Mouse (Mus musculus) CH12.LX (cell line): Measurements from ENCODE around the gene Aff1. TPM values are rescaled to one million over a fixed set of nuclear protein-coding genes. Genes with fewer than 3 reads are reported as not detected.
A peak's percentile ranks its signal among the peaks of the same experiment; 100 is the strongest.

Experiments used
- DNase-seq: peaks from one replicate; pipeline ENCODE4 v3.0.0-alpha.2; 2013; ENCODE audit errors: extremely low read depth
- H3K27ac ChIP-seq: 2 replicates; pipeline ENCODE4 v1.5.1; 2012; ENCODE audit warnings: low read depth, mild to moderate bottlenecking, control low read depth, moderate library complexity; ENCODE audit not compliant: insufficient read depth
- H3K27me3 ChIP-seq: replicated peaks from 2 replicates; pipeline ENCODE3; 2012; ENCODE audit warnings: inconsistent platforms
- H3K36me3 ChIP-seq, 2 experiments: replicated peaks in 1 of 2; 2 replicates each; pipeline versions ENCODE3 to v1.6.1; 2012; ENCODE audit warnings: inconsistent platforms in 1 of 2, low read length in 1 of 2, mild to moderate bottlenecking in 1 of 2, mixed read lengths in 1 of 2, moderate library complexity in 1 of 2; ENCODE audit not compliant: control insufficient read depth in 1 of 2, insufficient read depth in 1 of 2
- H3K4me1 ChIP-seq, 2 experiments: 2 replicates each; pipeline ENCODE4 v1.6.1; 2012; ENCODE audit warnings: inconsistent platforms in 1 of 2, moderate library complexity in 1 of 2; ENCODE audit not compliant: insufficient read depth in 2 of 2, control insufficient read depth in 1 of 2
- H3K4me2 ChIP-seq: 2 replicates; pipeline ENCODE4 v1.6.1; 2012; ENCODE audit warnings: low read depth, mild to moderate bottlenecking, control low read depth; ENCODE audit not compliant: poor library complexity, insufficient read depth, severe bottlenecking
- H3K4me3 ChIP-seq, 3 experiments: fragments of 150-350 bp in 1 of 3; sonication (generic) in 1 of 3; replicated peaks in 1 of 3; 2 replicates each; pipeline versions ENCODE3 to v1.5.1; 2011 to 2012; ENCODE audit warnings: low read depth in 2 of 3, low read length in 2 of 3, mild to moderate bottlenecking in 2 of 3, moderate library complexity in 2 of 3, control low read depth in 1 of 3, improper control_type of control experiment in 1 of 3, inconsistent platforms in 1 of 3, mixed read lengths in 1 of 3; ENCODE audit not compliant: poor library complexity in 1 of 3
- H3K79me2 ChIP-seq: replicated peaks from 2 replicates; pipeline ENCODE4 v1.6.1; 2012; ENCODE audit warnings: mild to moderate bottlenecking, moderate library complexity; ENCODE audit not compliant: control insufficient read depth, poor library complexity, insufficient read depth, severe bottlenecking; ENCODE audit errors: extremely low read depth
- H3K9ac ChIP-seq: 2 replicates; pipeline ENCODE4 v1.6.1; 2012; ENCODE audit warnings: low read depth, mild to moderate bottlenecking, control low read depth, moderate library complexity; ENCODE audit not compliant: insufficient read depth
- H3K9me3 ChIP-seq: replicated peaks from 2 replicates; pipeline ENCODE3; 2012; ENCODE audit warnings: low read length, inconsistent platforms, mixed read lengths
- BHLHE40 ChIP-seq: IDR thresholded peaks from 2 replicates; pipeline ENCODE4 v1.6.1; 2011; ENCODE audit warnings: mild to moderate bottlenecking, low read depth, low read length, improper control_type of control experiment
- CHD1 ChIP-seq: IDR thresholded peaks from 2 replicates; pipeline ENCODE4 v1.6.1; 2012; ENCODE audit warnings: low read depth, low read length, improper control_type of control experiment, inconsistent platforms
- E2F4 ChIP-seq: IDR thresholded peaks from 2 replicates; pipeline ENCODE4 v1.6.1; 2011; ENCODE audit warnings: low read depth, low read length, improper control_type of control experiment; ENCODE audit not compliant: insufficient replicate concordance
- EP300 ChIP-seq: IDR thresholded peaks from 2 replicates; pipeline ENCODE4 v1.6.1; 2011; ENCODE audit warnings: low read length, improper control_type of control experiment
- GABPA ChIP-seq: IDR thresholded peaks from 2 replicates; pipeline ENCODE4 v1.6.1; 2012; ENCODE audit warnings: low read depth, low read length, improper control_type of control experiment, inconsistent platforms; ENCODE audit not compliant: insufficient replicate concordance
- JUN ChIP-seq: IDR thresholded peaks from 2 replicates; pipeline ENCODE4 v1.6.1; 2011; ENCODE audit warnings: low read depth, mild to moderate bottlenecking, low read length, improper control_type of control experiment, moderate library complexity; ENCODE audit not compliant: insufficient read depth
- JUND ChIP-seq: conservative IDR thresholded peaks from 2 replicates; pipeline ENCODE4 v1.6.1; 2011; ENCODE audit warnings: low read depth, low read length, improper control_type of control experiment
- MAFK ChIP-seq: IDR thresholded peaks from 2 replicates; pipeline ENCODE4 v1.6.1; 2011; ENCODE audit warnings: low read length, improper control_type of control experiment; ENCODE audit not compliant: insufficient replicate concordance
- MAX ChIP-seq: IDR thresholded peaks from 2 replicates; pipeline ENCODE4 v1.6.1; 2011; ENCODE audit warnings: low read length, improper control_type of control experiment
- MAZ ChIP-seq: IDR thresholded peaks from 2 replicates; pipeline ENCODE4 v1.6.1; 2012; ENCODE audit warnings: low read depth, mild to moderate bottlenecking, inconsistent platforms, low read length, improper control_type of control experiment, moderate library complexity
- MEF2A ChIP-seq: IDR thresholded peaks from 2 replicates; pipeline ENCODE4 v1.6.1; 2014; ENCODE audit warnings: low read depth, mild to moderate bottlenecking, inconsistent platforms, low read length, improper control_type of control experiment, borderline replicate concordance
- MXI1 ChIP-seq: IDR thresholded peaks from 2 replicates; pipeline ENCODE4 v1.6.1; 2011; ENCODE audit warnings: mild to moderate bottlenecking, low read depth, low read length, improper control_type of control experiment
- MYC ChIP-seq: IDR thresholded peaks from 2 replicates; pipeline ENCODE4 v1.6.1; 2011; ENCODE audit warnings: low read depth, mild to moderate bottlenecking, improper control_type of control experiment, low read length
- NELFE ChIP-seq: IDR thresholded peaks from 2 replicates; pipeline ENCODE4 v1.6.1; 2011; ENCODE audit warnings: low read depth, low read length, improper control_type of control experiment
- POLR2A ChIP-seq: IDR thresholded peaks from 2 replicates; pipeline ENCODE4 v1.6.1; 2011; ENCODE audit warnings: low read depth, mild to moderate bottlenecking, improper control_type of control experiment, low read length
- POLR2AphosphoS2 ChIP-seq: IDR thresholded peaks from 2 replicates; pipeline ENCODE4 v1.6.1; 2011; ENCODE audit warnings: low read depth, low read length, improper control_type of control experiment
- RCOR1 ChIP-seq: conservative IDR thresholded peaks from 2 replicates; pipeline ENCODE4 v1.6.1; 2012; ENCODE audit warnings: low read depth, mild to moderate bottlenecking, inconsistent platforms, low read length, improper control_type of control experiment
- SIN3A ChIP-seq: IDR thresholded peaks from 2 replicates; pipeline ENCODE4 v1.6.1; 2012; ENCODE audit warnings: low read length, improper control_type of control experiment, inconsistent platforms
- SMC3 ChIP-seq: IDR thresholded peaks from 2 replicates; pipeline ENCODE4 v1.6.1; 2011; ENCODE audit warnings: low read depth, low read length, improper control_type of control experiment
- TBP ChIP-seq: conservative IDR thresholded peaks from 2 replicates; pipeline ENCODE4 v1.6.1; 2011; ENCODE audit warnings: low read depth, low read length, improper control_type of control experiment
- TCF12 ChIP-seq: IDR thresholded peaks from 2 replicates; pipeline ENCODE4 v1.6.1; 2014; ENCODE audit warnings: low read depth, mild to moderate bottlenecking, inconsistent platforms, low read length, improper control_type of control experiment
- USF1 ChIP-seq: IDR thresholded peaks from 2 replicates; pipeline ENCODE4 v1.6.1; 2014; ENCODE audit warnings: low read depth, mild to moderate bottlenecking, inconsistent platforms, low read length, improper control_type of control experiment
- USF2 ChIP-seq: conservative IDR thresholded peaks from 2 replicates; pipeline ENCODE4 v1.6.1; 2011; ENCODE audit warnings: low read depth, low read length, improper control_type of control experiment
- ZC3H11A ChIP-seq: IDR thresholded peaks from 2 replicates; pipeline ENCODE4 v1.6.1; 2012; ENCODE audit warnings: low read depth, mild to moderate bottlenecking, inconsistent platforms, low read length, improper control_type of control experiment
- ZKSCAN1 ChIP-seq: IDR thresholded peaks from 2 replicates; pipeline ENCODE4 v1.6.1; 2012; ENCODE audit warnings: low read depth, inconsistent platforms, low read length, improper control_type of control experiment, borderline replicate concordance
- ZMIZ1 ChIP-seq: IDR thresholded peaks from 2 replicates; pipeline ENCODE4 v1.6.1; 2012; ENCODE audit warnings: low read depth, mild to moderate bottlenecking, inconsistent platforms, low read length, improper control_type of control experiment
- ZNF384 ChIP-seq: IDR thresholded peaks from 2 replicates; pipeline ENCODE4 v1.6.1; 2012; ENCODE audit warnings: low read depth, low read length, improper control_type of control experiment, inconsistent platforms
- dilution Hi-C: fragments of 300-500 bp; cut with MboI; formaldehyde crosslinking; loops from 2 replicates; pipeline ENCODE4 v1.14.3; 2020; ENCODE audit warnings: low sequenced_read_pairs; ENCODE audit not compliant: extremely low pct_unique_long_range_greater_than_20kb, extremely low pct_ligation_motif_present
- in situ Hi-C: fragments of 300-500 bp; cut with MboI; formaldehyde crosslinking; loops from 3 replicates; pipeline ENCODE4 v1.14.3; 2019; ENCODE audit warnings: low sequenced_read_pairs, low pct_ligation_motif_present, low pct_unique_long_range_greater_than_20kb, mixed read lengths
- polyA plus RNA-seq: library from polyadenylated mRNA; unstranded; fragments of >175 nt; gene quantifications from 2 replicates; pipeline ENCODE4 v1.2.1, GENCODE M21; 2012; ENCODE audit warnings: low read depth; ENCODE audit not compliant: insufficient read length
- total RNA-seq, 2 experiments: library from RNA; depleted of rRNA; stranded (reverse); fragments of 300-350 nt in 1 of 2; fragments of >200 nt in 1 of 2; gene quantifications; 2 replicates each; pipeline ENCODE4 v1.2.3; 2012 to 2014

Aff1 gene
- total and polyA plus RNA-seq, 3 experiments: 13.2 to 38.9 (median 21.8) TPM

GRCm38 (mm10) chr5:103702527-103702926 is 10.4 kb downstream of the Aff1 start (continued):
- TF ChIP-seq JUND (0 out of 2 replicates have a peak, but pooled peaks have one; percentile 10), BHLHE40 (peak; percentile 80), E2F4 (no peak), ZNF384 (no peak), ZMIZ1 (no peak), RCOR1 (peak; percentile 68; the same call in 1 of the 2 replicates), MAZ (no peak), POLR2A (peak; percentile 47), MAFK (no peak), USF1 (no peak), CHD1 (no peak)
- TF ChIP-seq, all 38 proteins: peak for 16

DNA sequence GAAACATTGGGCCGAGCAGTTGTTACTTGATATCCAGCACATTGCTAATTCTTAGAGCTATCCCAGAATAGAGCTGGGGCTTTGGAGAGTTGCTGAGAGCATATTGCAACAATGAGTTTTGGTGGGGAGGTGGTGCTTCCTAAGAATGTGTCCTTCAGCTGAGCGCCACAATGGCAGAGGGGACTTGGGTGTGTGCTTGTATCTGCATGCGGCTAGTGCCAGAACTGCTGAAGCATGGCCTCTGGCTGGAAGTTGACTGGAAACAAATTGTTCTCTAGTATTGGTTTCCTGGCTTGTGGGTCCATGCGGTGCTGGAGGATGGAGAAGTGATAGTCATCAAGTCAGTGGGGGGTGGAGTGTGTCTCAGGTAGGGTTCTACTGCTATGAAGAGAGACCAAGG is 13.2 kb downstream of the Aff1 start:
- no peaks in the 10 kb centered on the region for H3K27me3 ChIP-seq
- no peak for DNase-seq
- in situ Hi-C loops (no loop called here), dilution Hi-C loops (no loop called here)
- no peak for TF ChIP-seq JUN
- TF ChIP-seq NELFE: no peak
- no peak for TF ChIP-seq MEF2A
- no peak for TF ChIP-seq EP300
- TF ChIP-seq BHLHE40: no peak
- TF ChIP-seq TBP: no peak
- no peak for TF ChIP-seq POLR2AphosphoS2
- peaks cover 21 to 70% of the 10 kb centered on the region in 2 experiments for H3K4me1 ChIP-seq
- H3K9me3 ChIP-seq: peaks cover 12% of the 10 kb centered on the region
- peaks cover 81% of the 10 kb centered on the region for H3K79me2 ChIP-seq
- no peak overlapping the region for H3K27ac ChIP-seq
- no peak overlapping the region for H3K4me2 ChIP-seq
- H3K4me3 ChIP-seq: no peak overlapping the region
- no peak overlapping the region for H3K9ac ChIP-seq
- H3K36me3 ChIP-seq: peaks cover 14 to 52% of the 10 kb centered on the region in 2 experiments

DNA sequence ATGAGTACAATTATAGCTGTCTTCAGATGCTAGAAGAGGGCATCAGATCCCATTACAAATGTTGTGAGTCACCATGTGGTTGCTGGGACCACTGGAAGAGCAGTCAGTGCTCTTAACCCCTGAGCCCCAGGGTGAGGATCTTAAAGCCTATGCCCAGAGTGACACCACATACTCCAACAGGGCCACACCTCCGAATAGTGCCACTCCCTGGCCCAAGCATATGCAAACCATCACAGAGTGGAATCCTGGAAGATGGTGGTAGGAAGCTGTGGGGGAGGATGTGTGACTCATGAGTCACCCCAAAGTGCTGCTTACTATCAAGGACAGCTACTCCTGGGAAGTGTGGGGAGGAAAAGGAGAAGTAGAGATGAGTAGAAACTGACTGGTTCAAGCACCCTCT is 13.7 kb downstream of the Aff1 start:
- in situ Hi-C loops (no loop called here), dilution Hi-C loops (no loop called here)
- H3K9me3 ChIP-seq: peaks cover 12% of the 10 kb centered on the region
- H3K27ac ChIP-seq: no peak overlapping the region
- peaks cover 14 to 54% of the 10 kb centered on the region in 2 experiments for H3K36me3 ChIP-seq
- no peak overlapping the region for H3K9ac ChIP-seq
- peaks cover 17 to 65% of the 10 kb centered on the region in 2 experiments for H3K4me1 ChIP-seq
- no peak for DNase-seq
- TF ChIP-seq ZKSCAN1 (no peak), TCF12 (no peak), JUND (no peak), JUN (no peak), EP300 (no peak), SMC3 (no peak), MEF2A (no peak), MAX (no peak), POLR2AphosphoS2 (no peak), USF2 (no peak), MAZ (no peak), TBP (no peak), GABPA (no peak), RCOR1 (no peak), MXI1 (no peak), SIN3A (no peak), MYC (no peak), ZC3H11A (no peak), BHLHE40 (no peak)
- no peak overlapping the region for H3K4me2 ChIP-seq
- H3K4me3 ChIP-seq: no peak overlapping the region
- H3K27me3 ChIP-seq: no peaks in the 10 kb centered on the region
- peaks cover 77% of the 10 kb centered on the region for H3K79me2 ChIP-seq
